Mouse (Mus musculus) lung, adult 2 months (tissue): ENCODE measurements at regions not wholly inside any gene's neighbourhood (a gene's known extent, or its start where the extent isn't known, plus 50 kb on each side); places are given as distances from the start of the nearest gene placed in this dataset.

ENCODE experiments used
- CTCF ChIP-seq: fragments of 200-500 bp; IDR thresholded peaks from 2 replicates; pipeline ENCODE4 v1.5.1; 2011; ENCODE audit warnings: mild to moderate bottlenecking, low read length, control low read depth; ENCODE audit not compliant: insufficient read depth
- POLR2A ChIP-seq: fragments of 200-500 bp; IDR thresholded peaks from 2 replicates; pipeline ENCODE4 v1.6.1; 2011; ENCODE audit warnings: low read depth, mild to moderate bottlenecking, control low read depth, low read length, borderline replicate concordance; ENCODE audit errors: extremely low read depth

- no peak for TF ChIP-seq CTCF
- TF ChIP-seq POLR2A, result no peak
These were observed 418.4 kb upstream of the Gm10306 start for GRCm38 (mm10) chr4:94137921-94138320.
